Mouse (Mus musculus): ENCODE measurements around the gene Lmo7.

GRCm38 (mm10) chr14:101707088-101707487 lies 22.7 kb upstream of the Lmo7 start:
- no peak for TF ChIP-seq CTCF (IDR thresholded peaks at IDR 0.05; ENCODE audit: extremely low read depth, insufficient read depth, insufficient read length, insufficient replicate concordance)
- TF ChIP-seq POLR2A (IDR thresholded peaks at IDR 0.05; ENCODE audit: low read depth, low read length): no peak

Measured in spleen, adult 2 months (tissue).